Mouse (Mus musculus) MEL (cell line): ENCODE measurements around the gene Gm37240. TPM values are rescaled to one million over a fixed set of nuclear protein-coding genes. Genes with fewer than 3 reads are reported as not detected.

Experiments
- DNase-seq: peaks from one replicate; pipeline ENCODE4 v3.0.0; 2011; ENCODE audit warnings: low read depth, low spot score
- H3K27ac ChIP-seq: 2 replicates; pipeline ENCODE4 v1.5.1; 2012; ENCODE audit warnings: low read depth, mild to moderate bottlenecking, control low read depth, low read length, moderate library complexity; ENCODE audit not compliant: control insufficient read depth
- H3K27me3 ChIP-seq, 2 experiments: fragments of 150-350 bp in 1 of 2; sonication (generic) in 1 of 2; 2 replicates each; pipeline ENCODE4 v1.6.1; 2012; ENCODE audit warnings: low read length in 2 of 2, mild to moderate bottlenecking in 2 of 2, improper control_type of control experiment in 1 of 2, moderate library complexity in 1 of 2; ENCODE audit not compliant: insufficient read depth in 2 of 2, control insufficient read depth in 1 of 2
- H3K36me3 ChIP-seq, 2 experiments: 2 replicates each; pipeline ENCODE4 v1.6.1; 2012 to 2014; ENCODE audit warnings: low read length in 2 of 2, improper control_type of control experiment in 1 of 2, inconsistent platforms in 1 of 2, mild to moderate bottlenecking in 1 of 2; ENCODE audit not compliant: insufficient read depth in 2 of 2, control insufficient read depth in 1 of 2
- H3K4me1 ChIP-seq, 2 experiments: fragments of 150-350 bp in 1 of 2; sonication (generic) in 1 of 2; 2 replicates each; pipeline ENCODE4 v1.6.1; 2012; ENCODE audit warnings: low read length in 2 of 2, improper control_type of control experiment in 1 of 2, mild to moderate bottlenecking in 1 of 2; ENCODE audit not compliant: insufficient read depth in 2 of 2, control insufficient read depth in 1 of 2
- H3K4me3 ChIP-seq, 2 experiments: fragments of 150-350 bp in 1 of 2; sonication (generic) in 1 of 2; 2 replicates each; pipeline ENCODE4 v1.5.1; 2012; ENCODE audit warnings: low read depth in 2 of 2, low read length in 2 of 2, mild to moderate bottlenecking in 2 of 2, moderate library complexity in 2 of 2, control low read depth in 1 of 2, improper control_type of control experiment in 1 of 2; ENCODE audit not compliant: control insufficient read depth in 1 of 2, insufficient read depth in 1 of 2
- H3K79me2 ChIP-seq: 2 replicates; pipeline ENCODE4 v1.6.1; 2012; ENCODE audit warnings: mild to moderate bottlenecking, low read length, moderate library complexity; ENCODE audit not compliant: control insufficient read depth, poor library complexity, insufficient read depth
- H3K9ac ChIP-seq: 2 replicates; pipeline ENCODE4 v1.6.1; 2012; ENCODE audit warnings: low read depth, mild to moderate bottlenecking, control low read depth, low read length, moderate library complexity; ENCODE audit not compliant: control insufficient read depth, poor library complexity, severe bottlenecking
- H3K9me3 ChIP-seq: fragments of 150-350 bp; sonication (generic); replicated peaks from 2 replicates; pipeline ENCODE4 v1.6.1; 2012; ENCODE audit warnings: mild to moderate bottlenecking, low read length, improper control_type of control experiment, moderate library complexity; ENCODE audit not compliant: insufficient read depth
- BHLHE40 ChIP-seq: IDR thresholded peaks from 2 replicates; pipeline ENCODE4 v1.6.1; 2012; ENCODE audit warnings: low read depth, mild to moderate bottlenecking, inconsistent platforms, low read length, improper control_type of control experiment, borderline replicate concordance
- JUND ChIP-seq: IDR thresholded peaks from 2 replicates; pipeline ENCODE4 v1.6.1; 2011; ENCODE audit warnings: low read depth, mild to moderate bottlenecking, improper control_type of control experiment, low read length
- MAX ChIP-seq: IDR thresholded peaks from 2 replicates; pipeline ENCODE4 v1.6.1; 2011; ENCODE audit warnings: low read length, improper control_type of control experiment
- NRF1 ChIP-seq: IDR thresholded peaks from 2 replicates; pipeline ENCODE4 v1.6.1; 2014; ENCODE audit warnings: low read depth, mild to moderate bottlenecking, inconsistent platforms, low read length, improper control_type of control experiment, moderate library complexity; ENCODE audit not compliant: poor library complexity, insufficient read depth, severe bottlenecking
- SIN3A ChIP-seq: IDR thresholded peaks from 2 replicates; pipeline ENCODE4 v1.6.1; 2012; ENCODE audit warnings: low read length, improper control_type of control experiment, inconsistent platforms
- SMC3 ChIP-seq: IDR thresholded peaks from 2 replicates; pipeline ENCODE4 v1.6.1; 2011; ENCODE audit warnings: low read depth, low read length, improper control_type of control experiment
- TCF12 ChIP-seq: IDR thresholded peaks from 2 replicates; pipeline ENCODE4 v1.6.1; 2014; ENCODE audit warnings: low read depth, mild to moderate bottlenecking, inconsistent platforms, low read length, improper control_type of control experiment, moderate library complexity
- ZC3H11A ChIP-seq: IDR thresholded peaks from 2 replicates; pipeline ENCODE4 v1.6.1; 2012; ENCODE audit warnings: low read depth, mild to moderate bottlenecking, inconsistent platforms, low read length, improper control_type of control experiment
- ZKSCAN1 ChIP-seq: IDR thresholded peaks from 2 replicates; pipeline ENCODE4 v1.6.1; 2012; ENCODE audit warnings: low read depth, mild to moderate bottlenecking, inconsistent platforms, low read length, improper control_type of control experiment, moderate library complexity
- ZMIZ1 ChIP-seq: IDR thresholded peaks from 2 replicates; pipeline ENCODE4 v1.6.1; 2012; ENCODE audit warnings: low read depth, mild to moderate bottlenecking, inconsistent platforms, low read length, improper control_type of control experiment, moderate library complexity
- ZNF384 ChIP-seq: IDR thresholded peaks from 2 replicates; pipeline ENCODE4 v1.6.1; 2012; ENCODE audit warnings: low read depth, mild to moderate bottlenecking, inconsistent platforms, low read length, improper control_type of control experiment
- polyA plus RNA-seq, 2 experiments: library from polyadenylated mRNA; stranded (reverse) in 1 of 2; unstranded in 1 of 2; fragments of >175 nt in 1 of 2; fragments of >200 nt in 1 of 2; gene quantifications; 2 replicates each; pipeline versions ENCODE4 v1.2.1 to v1.2.4; 2012; ENCODE audit warnings: low replicate concordance in 2 of 2, low read depth in 1 of 2; ENCODE audit not compliant: insufficient read length in 2 of 2, insufficient read depth in 1 of 2, missing spikeins in 1 of 2
- total RNA-seq: library from RNA; depleted of rRNA; stranded (reverse); fragments of 300-350 nt; gene quantifications from 2 replicates; pipeline ENCODE4 v1.2.3, GENCODE M21; 2012

The Gm37240 gene
- total and polyA plus RNA-seq, 3 experiments: 0.04 TPM; not detected in 2

- Histone ChIP-seq H3K36me3 (peaks cover 0 to 1% of the 10 kb centered on the region in 2 experiments; a peak in 2 of 4 replicates), H3K4me1 (no peaks in the 10 kb centered on the region; a peak in 1 of 4 replicates), H3K27me3 (no peaks in the 10 kb centered on the region), H3K9me3 (no peaks in the 10 kb centered on the region), H3K27ac (no peak overlapping the region), H3K9ac (no peak overlapping the region), H3K4me3 (no peak overlapping the region), H3K79me2 (no peaks in the 10 kb centered on the region)
- DNase-seq: no peak
- TF ChIP-seq NRF1: no peak
- TF ChIP-seq BHLHE40: no peak
- no peak for TF ChIP-seq ZNF384
- no peak for TF ChIP-seq SIN3A
- no peak for TF ChIP-seq ZMIZ1
- TF ChIP-seq JUND: no peak
- TF ChIP-seq ZC3H11A: no peak
These were observed 31.4 kb downstream of the Gm37240 start for GRCm38 (mm10) chr3:85855947-85856346.

- DNase-seq: no peak
These were observed 32.3 kb downstream of the Gm37240 start for GRCm38 (mm10) chr3:85855043-85855442.

GRCm38 (mm10) chr3:85854143-85854542, 33.2 kb downstream of the Gm37240 start:
- TF ChIP-seq SMC3: no peak
- Histone ChIP-seq H3K9me3 (no peaks in the 10 kb centered on the region), H3K9ac (no peak overlapping the region), H3K27me3 (no peaks in the 10 kb centered on the region; a peak in 1 of 4 replicates), H3K4me3 (no peak overlapping the region), H3K4me1 (no peaks in the 10 kb centered on the region), H3K36me3 (no peaks in the 10 kb centered on the region), H3K27ac (no peak overlapping the region), H3K79me2 (no peaks in the 10 kb centered on the region)
- no peak for DNase-seq

More at GRCm38 (mm10) chr3:85855043-85855442, 32.3 kb downstream of the Gm37240 start:
- no peak overlapping the region for H3K9ac ChIP-seq
- no peaks in the 10 kb centered on the region for H3K36me3 ChIP-seq
- H3K4me1 ChIP-seq: no peaks in the 10 kb centered on the region
- no peak overlapping the region for H3K27ac ChIP-seq
- H3K27me3 ChIP-seq: no peaks in the 10 kb centered on the region; a peak in 1 of 4 replicates
- H3K9me3 ChIP-seq: no peaks in the 10 kb centered on the region
- TF ChIP-seq MAX: no peak
- TF ChIP-seq ZNF384: no peak
- TF ChIP-seq ZKSCAN1: no peak
- TF ChIP-seq TCF12: no peak
- TF ChIP-seq, all 39 proteins: peak for 0
- Histone ChIP-seq H3K79me2 (no peaks in the 10 kb centered on the region), H3K4me3 (no peak overlapping the region)
